Mouse (Mus musculus) intestine, embryonic 15.5 days (tissue): ENCODE data around the gene St3gal6. TPM values are rescaled to one million over a fixed set of nuclear protein-coding genes. Genes with fewer than 3 reads are reported as not detected.

Source experiments
- ATAC-seq: fragments of 200-750 bp; cut with Nextera tagmentation; 2 replicates; pipeline ENCODE4 v1.8.0; 2017; ENCODE audit warnings: moderate TSS enrichment, moderate library complexity
- H3K27ac ChIP-seq: fragments of 300-500 bp; sonication (generic); 2 replicates; pipeline ENCODE4 v1.5.1; 2015; ENCODE audit warnings: mild to moderate bottlenecking, inconsistent platforms
- H3K27me3 ChIP-seq: fragments of 300-500 bp; sonication (generic); replicated peaks from 2 replicates; pipeline ENCODE4 v1.6.1; 2015; ENCODE audit warnings: inconsistent platforms
- H3K36me3 ChIP-seq: fragments of 300-500 bp; sonication (generic); 2 replicates; pipeline ENCODE4 v1.6.1; 2015; ENCODE audit warnings: inconsistent platforms
- H3K4me1 ChIP-seq: fragments of 300-500 bp; sonication (generic); replicated peaks from 2 replicates; pipeline ENCODE4 v1.6.1; 2015; ENCODE audit warnings: inconsistent platforms
- H3K4me2 ChIP-seq: fragments of 300-500 bp; sonication (generic); replicated peaks from 2 replicates; pipeline ENCODE4 v1.6.1; 2015; ENCODE audit warnings: mild to moderate bottlenecking, inconsistent platforms
- H3K4me3 ChIP-seq: fragments of 300-500 bp; sonication (generic); replicated peaks from 2 replicates; pipeline ENCODE4 v1.5.1; 2015; ENCODE audit warnings: inconsistent platforms
- H3K9ac ChIP-seq: fragments of 300-500 bp; sonication (generic); 2 replicates; pipeline ENCODE4 v1.6.1; 2015; ENCODE audit warnings: inconsistent platforms
- H3K9me3 ChIP-seq: fragments of 300-500 bp; sonication (generic); 2 replicates; pipeline ENCODE4 v1.6.1; 2016; ENCODE audit warnings: inconsistent platforms
- whole genome bisulfite sequencing: fragments of 180-500 bp; shearing (Covaris S2); methylation state at CpG from one replicate; pipeline ENCODE4 v1.1.7; 2015; 5-methylcytosine and 5-hydroxymethylcytosine counted together
- polyA plus RNA-seq: library from polyadenylated mRNA; unstranded; fragments of >200 nt; fragmentation: Nextera tagmentation; extraction: Ambion mirVana; gene quantifications from 2 replicates; pipeline ENCODE4 v1.2.1, GENCODE M21; 2015

St3gal6 gene
- polyA plus RNA-seq: 18.9 and 19.3 TPM in 2 replicates

DNA sequence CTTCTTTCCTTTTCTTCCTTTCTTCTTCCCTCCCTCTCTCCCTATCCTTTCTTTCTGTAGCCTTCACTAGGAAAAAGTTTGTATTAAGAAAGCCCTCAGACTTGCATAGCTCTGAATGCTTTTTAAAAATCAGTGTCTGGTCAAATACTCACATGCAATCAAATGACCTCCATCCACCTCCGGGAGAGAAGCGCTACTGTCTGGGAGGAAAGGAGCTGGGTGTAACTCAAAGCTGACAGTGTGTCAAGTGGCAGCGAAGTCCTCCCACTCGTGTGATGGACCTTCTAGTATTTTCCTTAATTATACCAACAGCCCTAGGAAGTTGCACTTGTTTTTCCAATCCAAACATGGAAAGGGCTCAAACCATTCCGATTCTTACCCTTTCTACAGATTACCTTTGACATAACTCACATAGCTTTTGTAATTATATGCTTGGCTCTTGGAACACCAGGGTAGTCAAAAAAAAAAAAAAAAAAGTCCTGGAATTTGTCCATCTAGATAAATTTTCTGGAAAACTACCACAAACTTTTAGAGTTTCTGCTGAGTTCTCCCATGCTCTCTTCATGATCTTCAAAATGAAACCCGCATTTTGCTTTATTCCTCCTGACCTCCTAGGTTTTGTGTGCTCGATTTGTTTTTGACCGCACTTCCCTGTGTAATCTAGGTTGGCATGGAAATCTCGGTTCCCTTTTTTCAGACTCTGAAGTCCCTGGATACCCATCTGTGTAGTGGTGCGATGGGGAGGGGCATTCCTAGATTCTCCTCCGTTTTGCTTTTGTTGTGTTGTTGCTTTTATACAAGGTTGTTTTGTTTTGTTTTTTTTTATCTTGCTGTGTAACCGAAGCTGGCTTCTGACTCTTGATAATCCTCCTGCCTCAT is at the start of gene St3gal6:
TSS of gene St3gal6 (minus strand) at position 272 of the 879 bp plus-strand sequence.
- Histone ChIP-seq H3K4me1 (peaks cover 5% of the 10 kb centered on the region; the same call in 1 of the 2 replicates), H3K9me3 (no peaks in the 10 kb centered on the region), H3K27ac (peak within 1 kb of the TSS; percentile 76), H3K4me3 (peak within 1 kb of the TSS; percentile 81), H3K4me2 (peak within 1 kb of the TSS; percentile 94), H3K36me3 (no peaks in the 10 kb centered on the region), H3K9ac (peak within 1 kb of the TSS; percentile 81), H3K27me3 (no peaks in the 10 kb centered on the region)
- ATAC-seq: no peak
- whole genome bisulfite sequencing: 83% methylated on average over 12 of the region's 12 CpGs

GRCm38 (mm10) chr16:58570694-58571264 is 46.7 kb upstream of the St3gal6 start:
- H3K36me3 ChIP-seq: no peaks in the 10 kb centered on the region
- no peak overlapping the region for H3K4me2 ChIP-seq
- no peak for ATAC-seq
- no peak overlapping the region for H3K4me3 ChIP-seq
- H3K27me3 ChIP-seq: no peaks in the 10 kb centered on the region
- H3K9me3 ChIP-seq: no peaks in the 10 kb centered on the region
- H3K9ac ChIP-seq: no peak overlapping the region
- H3K4me1 ChIP-seq: no peaks in the 10 kb centered on the region
- no peak overlapping the region for H3K27ac ChIP-seq

DNA sequence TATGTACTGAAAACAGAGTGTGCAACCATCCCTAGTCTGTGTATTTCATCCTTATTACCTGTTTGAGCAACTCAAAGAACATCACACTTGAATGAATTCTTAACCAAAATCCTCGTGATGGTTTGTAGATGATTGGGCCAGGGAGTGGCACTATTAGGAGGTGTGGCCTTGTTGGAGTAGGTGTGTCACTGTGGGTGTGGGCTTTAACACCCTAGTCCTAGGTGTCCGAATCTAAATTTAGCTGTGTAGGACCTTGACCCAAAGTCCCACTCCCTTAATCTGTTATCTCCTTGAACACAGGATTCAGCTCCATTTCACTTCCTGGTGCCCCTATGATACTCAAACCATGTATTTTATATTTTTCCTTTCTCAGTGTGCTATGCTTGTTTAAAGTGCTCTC is 37.2 kb upstream of the St3gal6 start:
- no peak overlapping the region for H3K4me3 ChIP-seq
- no peak overlapping the region for H3K4me2 ChIP-seq
- no peak overlapping the region for H3K9ac ChIP-seq
- no peaks in the 10 kb centered on the region for H3K36me3 ChIP-seq
- H3K9me3 ChIP-seq: no peaks in the 10 kb centered on the region
- ATAC-seq: no peak
- 67% methylated on average over 2 of the region's 2 CpGs for WGBS
- no peaks in the 10 kb centered on the region for H3K27me3 ChIP-seq
- no peak overlapping the region for H3K27ac ChIP-seq
- H3K4me1 ChIP-seq: no peaks in the 10 kb centered on the region

- Histone ChIP-seq H3K9me3 (no peaks in the 10 kb centered on the region), H3K27ac (no peak overlapping the region), H3K4me1 (no peaks in the 10 kb centered on the region), H3K9ac (no peak overlapping the region), H3K27me3 (no peaks in the 10 kb centered on the region), H3K4me3 (no peak overlapping the region), H3K36me3 (no peaks in the 10 kb centered on the region), H3K4me2 (no peak overlapping the region)
- 52% methylated on average over 4 of the region's 4 CpGs for WGBS
- 0 out of 2 replicates have a peak, but pooled peaks have one; percentile 43 for ATAC-seq
Observed at GRCm38 (mm10) chr16:58556067-58556830, 32.2 kb upstream of the St3gal6 start.

GRCm38 (mm10) chr16:58554673-58555072 is 30.6 kb upstream of the St3gal6 start:
- Histone ChIP-seq H3K4me1 (no peaks in the 10 kb centered on the region), H3K36me3 (no peaks in the 10 kb centered on the region), H3K9me3 (no peaks in the 10 kb centered on the region), H3K9ac (no peak overlapping the region), H3K4me2 (no peak overlapping the region), H3K27me3 (no peaks in the 10 kb centered on the region), H3K4me3 (no peak overlapping the region), H3K27ac (no peak overlapping the region)
- no peak for ATAC-seq
- 70% methylated on average over 1 of the region's 1 CpGs for WGBS

DNA sequence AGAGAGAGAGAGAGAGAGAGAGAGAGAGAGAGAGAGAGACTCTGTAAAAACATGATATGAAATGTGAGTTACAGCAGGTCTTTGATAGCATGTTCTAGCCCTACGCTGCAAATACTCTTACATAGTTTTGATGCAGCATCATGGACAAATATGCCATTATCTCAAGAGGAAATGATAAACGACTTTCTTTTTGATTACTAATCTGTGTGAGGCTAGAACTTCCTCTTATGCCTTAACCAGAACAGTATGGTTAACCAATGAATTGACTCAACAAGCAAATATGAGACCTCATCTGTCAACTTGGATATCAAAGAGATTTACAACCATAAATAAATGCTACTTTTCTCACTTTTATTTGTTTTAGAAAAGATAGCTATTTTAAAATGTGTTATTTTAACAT is 24.0 kb upstream of the St3gal6 start:
- Histone ChIP-seq H3K36me3 (no peaks in the 10 kb centered on the region), H3K9ac (no peak overlapping the region), H3K4me3 (no peak overlapping the region), H3K9me3 (no peaks in the 10 kb centered on the region), H3K4me2 (no peak overlapping the region), H3K27me3 (no peaks in the 10 kb centered on the region), H3K27ac (no peak overlapping the region), H3K4me1 (no peaks in the 10 kb centered on the region)
- no peak for ATAC-seq
- WGBS: 63% methylated on average over 2 of the region's 2 CpGs

DNA sequence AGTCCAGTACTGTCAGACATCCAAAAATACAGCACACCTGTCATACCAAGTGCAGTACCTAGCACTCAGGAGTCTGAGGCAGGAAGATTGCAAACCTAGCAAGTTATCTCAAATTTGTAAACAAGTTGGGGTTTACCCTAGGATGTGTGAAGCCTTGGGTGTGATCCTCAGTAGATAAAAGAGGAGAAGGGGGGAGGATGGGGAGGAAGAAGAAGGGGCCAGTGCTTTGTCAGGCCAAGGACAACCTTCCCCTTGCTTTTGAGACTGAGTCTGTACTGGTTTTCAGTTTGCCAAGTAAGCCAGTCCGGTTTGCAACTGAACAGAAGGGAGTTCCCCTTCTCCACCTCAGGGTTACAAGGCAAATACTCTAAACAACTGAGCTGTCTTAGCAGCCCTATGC is 22.1 kb upstream of the St3gal6 start:
- 23% methylated on average over 1 of the region's 1 CpGs for WGBS
- Histone ChIP-seq H3K27ac (no peak overlapping the region), H3K9ac (no peak overlapping the region), H3K27me3 (no peaks in the 10 kb centered on the region), H3K4me1 (no peaks in the 10 kb centered on the region), H3K4me3 (no peak overlapping the region), H3K9me3 (no peaks in the 10 kb centered on the region), H3K36me3 (no peaks in the 10 kb centered on the region), H3K4me2 (no peak overlapping the region)
- ATAC-seq: no peak

GRCm38 (mm10) chr16:58539490-58539889 is 15.4 kb upstream of the St3gal6 start:
- 0 out of 2 replicates have a peak, but pooled peaks have one; percentile 8 for ATAC-seq
- Histone ChIP-seq H3K36me3 (no peaks in the 10 kb centered on the region), H3K27ac (no peak overlapping the region), H3K4me3 (no peak overlapping the region), H3K9ac (no peak overlapping the region), H3K4me1 (no peaks in the 10 kb centered on the region), H3K27me3 (no peaks in the 10 kb centered on the region), H3K4me2 (no peak overlapping the region), H3K9me3 (no peaks in the 10 kb centered on the region)
- 55% methylated on average over 1 of the region's 1 CpGs for WGBS

DNA sequence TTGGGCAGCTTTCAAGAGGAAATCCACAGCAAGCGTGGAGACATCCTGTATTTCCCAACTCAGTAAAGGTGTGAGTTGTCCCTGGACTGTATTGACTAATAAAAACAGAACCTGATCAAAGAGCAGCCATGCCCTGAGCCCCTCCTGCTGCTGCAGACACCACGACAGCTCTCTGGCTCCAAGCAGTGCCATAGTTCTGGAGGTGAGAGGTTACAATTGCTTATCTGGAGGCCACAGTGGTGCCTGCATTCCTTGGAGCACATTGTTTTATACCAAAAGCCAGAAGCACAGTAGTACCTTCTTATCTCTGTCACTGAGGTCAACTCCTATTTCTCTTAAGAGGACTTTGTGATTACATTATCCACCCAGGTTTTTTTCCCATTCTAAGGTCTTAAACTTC is 15.0 kb upstream of the St3gal6 start:
- no peaks in the 10 kb centered on the region for H3K27me3 ChIP-seq
- no peak overlapping the region for H3K4me3 ChIP-seq
- H3K9me3 ChIP-seq: no peaks in the 10 kb centered on the region
- no peaks in the 10 kb centered on the region for H3K36me3 ChIP-seq
- H3K4me2 ChIP-seq: no peak overlapping the region
- no peaks in the 10 kb centered on the region for H3K4me1 ChIP-seq
- 27% methylated on average over 2 of the region's 2 CpGs for WGBS
- ATAC-seq: peak; percentile 88
- no peak overlapping the region for H3K27ac ChIP-seq
- H3K9ac ChIP-seq: no peak overlapping the region

DNA sequence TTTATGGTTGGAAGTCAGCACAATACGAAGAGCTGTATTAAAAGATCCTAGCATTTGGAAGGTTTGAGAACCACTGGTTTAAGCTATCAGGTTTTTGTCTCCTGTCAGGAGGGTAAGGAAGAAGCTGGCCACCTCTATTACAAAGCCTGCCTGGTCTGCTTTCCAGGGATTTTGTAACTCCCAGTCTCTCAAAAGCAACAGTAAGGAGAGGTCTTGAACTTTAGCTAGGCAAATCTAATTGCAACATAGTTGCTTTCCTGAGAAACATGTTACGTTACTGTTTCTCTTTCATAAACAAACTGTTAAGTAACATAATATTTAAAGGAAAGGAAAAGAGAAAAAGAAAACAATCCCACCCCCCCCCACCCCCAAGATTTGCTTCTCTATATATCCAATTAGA is 12.0 kb upstream of the St3gal6 start:
- Histone ChIP-seq H3K4me1 (no peaks in the 10 kb centered on the region), H3K4me2 (no peak overlapping the region), H3K9ac (no peak overlapping the region), H3K36me3 (no peaks in the 10 kb centered on the region), H3K4me3 (no peak overlapping the region), H3K27me3 (no peaks in the 10 kb centered on the region), H3K27ac (no peak overlapping the region), H3K9me3 (no peaks in the 10 kb centered on the region)
- 75% methylated on average over 2 of the region's 2 CpGs for WGBS
- ATAC-seq: no peak

DNA sequence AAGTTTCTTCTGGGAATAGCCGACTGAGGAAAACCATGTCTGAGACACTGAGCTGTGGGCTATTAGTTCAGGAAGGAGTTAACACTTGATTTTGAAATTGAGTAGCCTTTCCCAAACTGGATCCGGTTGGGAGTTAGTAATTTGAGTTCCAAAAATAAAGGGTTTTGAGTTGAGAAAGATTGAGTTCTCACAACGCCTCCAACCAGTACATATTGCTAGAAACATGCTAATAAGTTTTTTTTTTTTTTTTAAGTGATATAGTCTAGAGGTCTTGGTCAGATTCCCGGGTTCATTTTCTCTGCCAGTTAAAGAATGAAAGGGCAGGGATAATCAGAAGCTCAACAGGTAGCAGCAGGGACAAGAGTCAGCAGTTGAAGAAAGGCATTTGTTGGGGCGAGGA is 11.2 kb upstream of the St3gal6 start:
- no peak overlapping the region for H3K4me2 ChIP-seq
- no peak overlapping the region for H3K4me3 ChIP-seq
- no peak overlapping the region for H3K9ac ChIP-seq
- H3K27ac ChIP-seq: no peak overlapping the region
- no peaks in the 10 kb centered on the region for H3K27me3 ChIP-seq
- no peaks in the 10 kb centered on the region for H3K4me1 ChIP-seq
- ATAC-seq: no peak
- no peaks in the 10 kb centered on the region for H3K9me3 ChIP-seq
- H3K36me3 ChIP-seq: no peaks in the 10 kb centered on the region
- 74% methylated on average over 5 of the region's 5 CpGs for WGBS
